Mouse (Mus musculus) cortical plate, adult 2 months (tissue): Measurements from ENCODE around the gene Slc13a4. TPM values are rescaled to one million over a fixed set of nuclear protein-coding genes. Genes with fewer than 3 reads are reported as not detected.

Experiments used
- H3K27ac ChIP-seq: fragments of 200-500 bp; 2 replicates; pipeline ENCODE4 v1.5.1; 2012; ENCODE audit warnings: low read length, control low read depth, inconsistent platforms; ENCODE audit not compliant: insufficient read depth
- H3K4me1 ChIP-seq: fragments of 200-500 bp; 2 replicates; pipeline ENCODE4 v1.6.1; 2011; ENCODE audit warnings: low read length; ENCODE audit not compliant: control insufficient read depth, insufficient read depth
- H3K4me3 ChIP-seq: fragments of 200-500 bp; 2 replicates; pipeline ENCODE4 v1.5.1; 2011; ENCODE audit warnings: mild to moderate bottlenecking, low read length, control low read depth; ENCODE audit not compliant: insufficient read depth
- CTCF ChIP-seq: fragments of 200-500 bp; IDR thresholded peaks from 2 replicates; pipeline ENCODE4 v1.5.1; 2011; ENCODE audit warnings: mild to moderate bottlenecking, control low read depth, low read length; ENCODE audit not compliant: insufficient read depth; ENCODE audit errors: extremely low read depth
- POLR2A ChIP-seq: fragments of 200-500 bp; IDR thresholded peaks from 2 replicates; pipeline ENCODE4 v1.6.1; 2011; ENCODE audit warnings: mild to moderate bottlenecking, low read length, control low read depth; ENCODE audit not compliant: insufficient read depth; ENCODE audit errors: extremely low read depth
- polyA plus RNA-seq: library from polyadenylated mRNA; depleted of rRNA; stranded (reverse); fragments of >200 nt; gene quantifications from 2 replicates; pipeline ENCODE4 v1.2.3, GENCODE M21; 2012; rRNA removed

Slc13a4 gene
- polyA plus RNA-seq, 1 experiment: 9.5 TPM

- TF ChIP-seq POLR2A (no peak), CTCF (no peak)
- Histone ChIP-seq H3K4me1 (peaks cover 4% of the 10 kb centered on the region; the same call in 1 of the 2 replicates), H3K27ac (no peak overlapping the region), H3K4me3 (no peak overlapping the region; the same call in 1 of the 2 replicates)
Measured at GRCm38 (mm10) chr6:35251807-35252476, 56.0 kb downstream of the Slc13a4 start.

GRCm38 (mm10) chr6:35245086-35245485 is 62.8 kb downstream of the Slc13a4 start:
- no peaks in the 10 kb centered on the region for H3K4me1 ChIP-seq
- TF ChIP-seq CTCF: no peak
- TF ChIP-seq POLR2A: no peak
- no peak overlapping the region for H3K4me3 ChIP-seq
- H3K27ac ChIP-seq: no peak overlapping the region

GRCm38 (mm10) chr6:35243989-35244388 is 63.9 kb downstream of the Slc13a4 start:
- H3K4me1 ChIP-seq: no peaks in the 10 kb centered on the region
- no peak overlapping the region for H3K27ac ChIP-seq
- TF ChIP-seq POLR2A (no peak), CTCF (no peak)
- no peak overlapping the region for H3K4me3 ChIP-seq

GRCm38 (mm10) chr6:35243252-35243651 is 64.7 kb downstream of the Slc13a4 start:
- Histone ChIP-seq H3K4me3 (no peak overlapping the region), H3K27ac (no peak overlapping the region), H3K4me1 (no peaks in the 10 kb centered on the region)
- TF ChIP-seq CTCF: 0 out of 2 replicates have a peak, but pooled peaks have one; percentile 2
- no peak for TF ChIP-seq POLR2A

- TF ChIP-seq POLR2A (no peak), CTCF (no peak)
- Histone ChIP-seq H3K4me3 (no peak overlapping the region), H3K4me1 (no peaks in the 10 kb centered on the region), H3K27ac (no peak overlapping the region)
Measured at GRCm38 (mm10) chr6:35236108-35236785, 71.7 kb downstream of the Slc13a4 start.

GRCm38 (mm10) chr6:35229415-35229814 is 78.5 kb downstream of the Slc13a4 start:
- TF ChIP-seq POLR2A (no peak), CTCF (0 out of 2 replicates have a peak, but pooled peaks have one; percentile 7)

GRCm38 (mm10) chr6:35225696-35226095 is 82.2 kb downstream of the Slc13a4 start:
- no peaks in the 10 kb centered on the region for H3K4me1 ChIP-seq
- no peak overlapping the region for H3K27ac ChIP-seq
- no peak overlapping the region for H3K4me3 ChIP-seq
- TF ChIP-seq CTCF: no peak
- TF ChIP-seq POLR2A: no peak

More at GRCm38 (mm10) chr6:35229415-35229814, 78.5 kb downstream of the Slc13a4 start:
- Histone ChIP-seq H3K27ac (no peak overlapping the region), H3K4me3 (no peak overlapping the region), H3K4me1 (no peaks in the 10 kb centered on the region)

Other genes with a start within 250 kb of the Slc13a4 start
- gene Cnot4, start 174.4 kb downstream of the Slc13a4 start, polyA plus RNA-seq: 22.9 and 24.2 TPM in 2 replicates
- 20.8 and 21.5 TPM in 2 replicates for gene Nup205, start 130.7 kb downstream of the Slc13a4 start, polyA plus RNA-seq
- gene Fam180a, start 18.0 kb upstream of the Slc13a4 start, polyA plus RNA-seq: 1.3 and 2.0 TPM in 2 replicates
- 148 and 151 TPM in 2 replicates for gene Mtpn, start 231.8 kb upstream of the Slc13a4 start, polyA plus RNA-seq